Mouse (Mus musculus) splenic B cell, adult 2 months (primary cell): ENCODE data around the gene Nek6.

Experiments
- DNase-seq: peaks from one replicate; pipeline ENCODE4 v3.0.0-alpha.2; 2011; ENCODE audit warnings: low read depth, low spot score
- H3K27me3 ChIP-seq: 2 replicates; pipeline ENCODE4 v1.6.1; 2012; ENCODE audit warnings: mild to moderate bottlenecking, low read length, moderate library complexity, mixed read lengths; ENCODE audit not compliant: control insufficient read depth, poor library complexity, insufficient read depth, severe bottlenecking
- H3K36me3 ChIP-seq: 2 replicates; pipeline ENCODE4 v1.6.1; 2012; ENCODE audit warnings: mild to moderate bottlenecking, low read length, moderate library complexity, mixed read lengths; ENCODE audit not compliant: control insufficient read depth, poor library complexity, insufficient read depth, severe bottlenecking

Gene Nek6

DNA sequence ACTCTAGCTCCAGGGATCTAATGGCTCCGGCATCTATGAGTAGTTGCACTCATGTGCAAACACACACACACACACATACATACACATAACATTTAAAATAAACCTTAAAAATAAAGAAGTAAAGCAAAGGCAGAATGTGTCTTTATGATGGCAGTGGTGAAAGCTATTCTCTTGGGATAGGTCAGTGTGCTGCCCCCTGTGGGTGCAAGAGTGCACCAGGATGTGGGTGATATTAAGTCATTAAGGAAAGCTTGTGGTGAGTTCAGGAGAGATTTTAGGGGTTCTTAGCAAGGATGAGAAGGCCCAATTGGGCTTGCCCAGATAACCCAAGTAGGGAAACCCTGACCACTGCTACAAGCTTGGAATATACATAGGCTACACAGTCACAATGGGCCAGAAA lies 86.5 kb downstream of the Nek6 start:
- DNase-seq, result peak; percentile 30
- Histone ChIP-seq H3K36me3 (peaks cover 2% of the 10 kb centered on the region; the same call in 1 of the 2 replicates), H3K27me3 (no peaks in the 10 kb centered on the region)

DNA sequence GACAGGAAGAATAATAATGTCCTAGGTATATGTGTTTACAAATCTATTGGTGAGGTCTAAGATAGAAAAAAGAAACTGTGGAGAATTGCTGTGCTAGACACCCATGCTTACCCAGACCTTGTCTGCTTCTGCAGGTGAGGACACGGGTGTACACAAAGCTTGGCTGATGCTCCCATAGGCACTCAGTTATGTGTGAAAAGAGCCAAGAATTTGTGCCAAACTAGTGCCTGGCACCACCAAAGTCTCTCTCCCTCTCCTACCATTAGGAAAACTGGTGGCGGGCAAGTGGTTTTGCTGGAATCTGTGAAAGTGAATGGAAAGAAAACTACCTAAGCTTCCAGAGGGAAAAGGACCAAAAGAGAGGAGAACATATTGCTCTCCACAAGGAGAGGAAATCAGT lies 87.0 kb downstream of the Nek6 start:
- DNase-seq, result no peak
- Histone ChIP-seq H3K27me3 (no peaks in the 10 kb centered on the region), H3K36me3 (peaks cover 2% of the 10 kb centered on the region; the same call in 1 of the 2 replicates)

DNA sequence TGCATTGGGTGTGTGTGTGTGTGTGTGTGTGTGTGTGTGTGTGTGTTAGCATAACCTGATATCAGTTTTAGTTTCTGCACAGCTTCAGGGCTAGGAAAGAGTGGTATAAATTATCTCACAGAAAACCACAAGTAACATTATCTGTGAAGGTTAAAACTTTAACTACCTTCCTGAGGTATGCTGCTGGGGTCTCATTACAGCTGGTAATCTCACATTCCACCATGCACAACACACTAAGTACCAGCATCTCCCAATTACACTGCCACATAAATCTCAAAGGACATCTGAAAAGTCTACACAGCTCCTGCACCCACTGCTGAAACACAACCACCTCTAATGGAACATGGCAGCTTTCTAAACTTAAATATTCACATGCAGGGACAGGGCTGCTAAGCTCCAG lies 89.4 kb downstream of the Nek6 start:
- H3K27me3 ChIP-seq, result no peaks in the 10 kb centered on the region
- peaks cover 2% of the 10 kb centered on the region; the same call in 1 of the 2 replicates for H3K36me3 ChIP-seq
- DNase-seq, result no peak

DNA sequence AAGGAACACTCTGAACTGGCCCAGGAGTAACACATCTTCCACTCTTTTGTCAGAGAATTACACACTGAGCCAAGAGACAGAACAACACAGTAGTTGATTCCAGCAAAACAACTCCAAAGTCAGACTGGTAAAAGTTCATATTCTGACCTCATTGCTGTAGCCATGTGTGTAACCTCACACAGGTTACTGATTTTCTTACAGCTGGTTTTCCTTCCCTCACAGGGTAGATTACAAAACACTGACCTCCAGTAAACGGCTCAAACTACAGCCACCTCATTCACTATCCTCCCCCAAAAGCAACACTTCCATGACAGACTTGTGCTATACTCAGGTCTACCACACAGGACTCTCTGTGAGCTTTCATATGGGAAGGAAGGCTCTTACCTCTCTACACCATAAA lies 96.3 kb downstream of the Nek6 start:
- no peak for DNase-seq
- H3K36me3 ChIP-seq, result peaks cover 2% of the 10 kb centered on the region; the same call in 1 of the 2 replicates
- H3K27me3 ChIP-seq, result no peaks in the 10 kb centered on the region

DNA sequence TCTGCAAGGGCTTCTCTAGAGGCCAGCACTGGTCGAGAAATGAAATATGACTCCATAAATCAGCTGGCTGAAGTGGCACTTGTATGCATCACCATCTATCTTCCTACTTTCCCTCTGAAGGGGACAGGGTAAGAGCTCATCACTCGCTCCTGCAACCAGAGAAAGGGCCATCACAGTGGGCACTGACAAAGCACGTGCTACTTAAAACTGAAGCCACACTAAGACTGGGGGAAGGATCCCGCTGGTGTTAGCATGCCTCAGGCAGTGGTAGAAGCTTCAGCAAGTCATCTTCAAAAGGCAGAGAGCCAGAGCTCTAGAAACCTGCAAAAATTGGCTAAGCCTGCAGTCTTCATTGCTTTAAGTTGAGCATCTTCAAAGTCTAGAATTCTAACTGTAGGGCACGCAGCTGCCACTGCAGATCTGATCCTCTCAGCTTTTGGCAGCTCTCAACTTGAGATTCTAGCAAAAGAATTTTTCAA lies 97.4 kb downstream of the Nek6 start:
- Histone ChIP-seq H3K27me3 (no peaks in the 10 kb centered on the region), H3K36me3 (no peaks in the 10 kb centered on the region; the same call in 1 of the 2 replicates)
- no peak for DNase-seq

DNA sequence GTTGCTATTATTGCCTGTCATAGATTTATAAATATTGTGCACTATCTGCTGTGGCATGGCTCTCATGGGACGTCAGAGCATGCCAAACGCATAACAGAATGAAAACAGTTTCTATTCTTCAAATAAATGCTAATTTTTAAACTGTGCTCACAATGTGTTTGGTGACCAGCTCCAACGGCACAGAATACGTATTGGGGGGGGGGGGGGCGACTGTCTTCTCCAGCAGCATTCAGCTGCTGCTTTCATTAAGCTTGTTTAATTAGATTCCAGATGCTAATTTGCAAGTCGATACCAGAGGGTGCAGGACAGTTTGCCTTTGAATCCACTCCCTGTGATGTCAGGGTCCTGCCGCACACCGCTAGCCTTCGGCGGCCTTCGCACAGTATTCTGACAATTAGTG lies 97.9 kb downstream of the Nek6 start:
- H3K36me3 ChIP-seq, result peaks cover 1% of the 10 kb centered on the region; the same call in 1 of the 2 replicates
- no peak for DNase-seq
- no peaks in the 10 kb centered on the region for H3K27me3 ChIP-seq

DNA sequence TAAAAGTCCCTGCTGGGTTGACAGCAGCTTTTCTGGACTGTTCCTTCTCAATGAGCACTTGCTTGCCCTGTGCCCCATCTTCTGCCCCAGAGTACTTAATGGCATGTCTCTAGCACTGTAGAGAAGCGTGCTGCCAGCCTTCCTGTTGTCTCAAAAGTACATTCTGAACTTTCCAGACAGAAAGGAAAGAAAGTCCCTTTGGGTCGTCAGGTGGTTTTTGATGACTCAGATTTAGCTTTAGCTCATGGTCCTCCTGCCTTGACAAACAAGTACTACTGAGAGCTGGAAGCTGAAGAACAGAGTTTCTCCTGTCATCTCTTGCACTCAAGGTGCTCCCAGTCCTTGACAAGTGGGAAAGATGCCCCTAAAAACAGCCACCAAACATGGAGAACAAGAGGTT lies 98.7 kb downstream of the Nek6 start:
- Histone ChIP-seq H3K36me3 (peaks cover 1% of the 10 kb centered on the region; the same call in 1 of the 2 replicates), H3K27me3 (no peaks in the 10 kb centered on the region)
- DNase-seq, result no peak

DNA sequence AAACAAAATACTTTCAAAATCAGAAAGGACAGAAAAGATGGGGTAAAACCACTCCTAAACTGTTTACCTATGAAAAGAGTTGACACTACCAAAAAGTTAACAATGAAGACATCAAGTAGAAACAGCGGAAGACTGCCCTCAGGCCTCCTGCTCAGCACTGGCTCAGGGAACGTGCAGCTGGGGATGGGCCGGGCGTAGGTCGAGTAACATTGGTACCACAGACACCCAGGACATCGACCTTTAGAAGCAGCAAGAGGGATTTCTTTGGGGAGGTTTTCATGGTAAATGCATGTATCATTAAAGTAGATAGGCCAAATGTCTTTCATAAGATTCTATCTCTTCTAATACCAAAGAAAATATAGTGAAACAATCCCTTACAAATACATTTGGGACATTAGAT lies 101.2 kb downstream of the Nek6 start:
- H3K36me3 ChIP-seq, result peaks cover 3% of the 10 kb centered on the region; the same call in 1 of the 2 replicates
- DNase-seq, result no peak

DNA sequence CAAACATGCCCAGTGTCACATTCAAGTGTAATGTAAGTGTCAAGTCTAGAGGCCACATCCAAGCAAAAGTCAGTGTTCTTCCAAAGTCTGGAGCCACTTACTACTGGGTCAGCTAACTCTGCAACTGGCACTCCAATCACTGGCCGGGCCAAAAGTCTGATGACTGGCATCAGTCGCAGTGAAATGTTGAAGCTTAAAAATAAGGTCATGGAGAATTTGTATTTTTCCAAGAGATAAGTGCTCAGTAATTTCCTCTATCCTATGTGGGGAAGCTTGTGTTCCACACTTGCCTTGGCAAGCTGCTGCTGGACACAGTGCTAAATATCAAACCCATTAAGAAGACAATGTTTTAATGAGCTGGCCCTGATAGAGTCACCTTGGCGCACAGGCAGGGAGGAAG lies 102.1 kb downstream of the Nek6 start:
- no peak for DNase-seq
- peaks cover 3% of the 10 kb centered on the region; the same call in 1 of the 2 replicates for H3K36me3 ChIP-seq
- H3K27me3 ChIP-seq, result no peaks in the 10 kb centered on the region

More for the DNA sequence above, 101.2 kb downstream of the Nek6 start:
- H3K27me3 ChIP-seq, result no peaks in the 10 kb centered on the region

DNA sequence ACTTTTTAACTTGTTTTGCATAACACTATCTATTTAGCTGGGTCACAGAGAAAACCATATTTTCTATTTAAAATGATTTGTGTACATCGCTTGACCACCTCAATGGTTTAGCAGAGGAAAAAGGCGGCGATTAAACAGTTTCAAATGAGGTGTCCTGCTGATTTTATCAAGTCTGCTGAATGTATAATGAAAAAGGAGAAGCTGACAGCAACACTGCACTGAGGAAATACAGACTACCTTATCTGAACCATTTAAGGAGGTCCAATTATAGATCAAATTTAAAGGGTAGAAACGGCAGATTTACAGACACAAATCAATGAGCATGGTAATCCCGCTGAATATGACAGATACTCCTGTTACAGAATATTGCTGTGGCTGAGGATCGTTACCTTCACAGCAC lies 103.0 kb downstream of the Nek6 start:
- peaks cover 3% of the 10 kb centered on the region; the same call in 1 of the 2 replicates for H3K36me3 ChIP-seq
- DNase-seq, result no peak
- no peaks in the 10 kb centered on the region for H3K27me3 ChIP-seq

DNA sequence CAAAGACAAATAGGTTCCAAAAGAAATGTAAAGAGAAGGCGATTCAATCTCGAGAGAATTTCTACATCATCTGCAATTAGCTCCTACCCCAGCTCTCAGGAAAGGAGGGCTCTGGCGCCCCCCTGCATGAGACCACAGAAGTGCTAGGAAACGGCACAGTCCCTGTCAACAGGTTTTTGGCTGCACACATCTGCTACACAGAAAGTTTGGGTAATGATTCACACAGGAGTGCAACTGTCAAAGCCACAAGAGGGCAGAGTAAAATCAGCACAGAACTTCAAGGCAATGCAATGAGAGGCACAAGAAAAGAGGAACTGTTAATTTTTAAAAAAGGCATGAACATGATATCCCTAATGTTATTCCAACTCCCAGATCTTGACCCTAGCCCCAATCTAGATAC lies 104.6 kb downstream of the Nek6 start:
- H3K36me3 ChIP-seq, result peaks cover 3% of the 10 kb centered on the region; the same call in 1 of the 2 replicates
- DNase-seq, result peak; percentile 11
- no peaks in the 10 kb centered on the region for H3K27me3 ChIP-seq

DNA sequence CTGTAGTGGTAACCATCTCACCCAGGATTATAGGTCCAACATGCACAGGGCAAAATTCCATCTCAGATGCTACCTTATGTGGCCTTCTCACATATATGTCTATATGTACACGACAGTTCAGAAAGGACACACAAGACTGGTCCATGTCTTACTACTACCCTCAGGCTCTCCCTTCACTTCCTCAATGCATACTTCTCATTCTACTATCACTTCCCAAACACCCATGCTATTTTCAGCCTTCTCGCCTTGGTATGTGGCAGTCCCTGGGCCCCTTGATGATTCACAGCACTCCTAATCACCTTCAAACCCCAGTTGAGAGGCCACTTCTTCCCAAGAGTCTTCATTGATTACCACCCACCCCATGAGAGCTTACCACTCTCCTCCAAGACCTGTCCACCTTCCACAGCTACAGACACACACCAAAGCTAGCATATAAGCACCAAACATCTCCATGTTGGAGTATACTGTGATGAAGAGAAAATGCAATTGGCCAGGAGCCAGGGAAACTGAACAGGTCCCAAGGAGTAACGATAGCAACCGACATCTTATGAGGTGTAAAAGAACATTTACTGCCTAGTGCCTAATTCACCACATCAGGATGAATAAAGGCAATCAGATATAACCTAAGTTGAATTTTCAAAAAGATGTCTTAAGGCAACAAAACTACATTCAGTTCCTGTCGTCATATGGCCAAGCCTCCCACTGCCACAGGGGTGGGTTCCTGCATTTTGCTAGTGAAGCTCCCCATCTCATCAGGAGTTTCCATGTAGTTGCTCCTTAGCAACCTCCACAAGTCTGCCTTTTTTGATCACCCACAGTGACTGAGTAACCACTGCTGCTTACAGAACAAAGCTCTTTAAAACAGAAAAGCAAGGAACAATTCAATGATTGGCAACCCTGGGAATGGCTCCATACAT lies 105.8 kb downstream of the Nek6 start:
- Histone ChIP-seq H3K36me3 (peaks cover 4% of the 10 kb centered on the region; the same call in 1 of the 2 replicates), H3K27me3 (no peaks in the 10 kb centered on the region)
- no peak for DNase-seq

DNA sequence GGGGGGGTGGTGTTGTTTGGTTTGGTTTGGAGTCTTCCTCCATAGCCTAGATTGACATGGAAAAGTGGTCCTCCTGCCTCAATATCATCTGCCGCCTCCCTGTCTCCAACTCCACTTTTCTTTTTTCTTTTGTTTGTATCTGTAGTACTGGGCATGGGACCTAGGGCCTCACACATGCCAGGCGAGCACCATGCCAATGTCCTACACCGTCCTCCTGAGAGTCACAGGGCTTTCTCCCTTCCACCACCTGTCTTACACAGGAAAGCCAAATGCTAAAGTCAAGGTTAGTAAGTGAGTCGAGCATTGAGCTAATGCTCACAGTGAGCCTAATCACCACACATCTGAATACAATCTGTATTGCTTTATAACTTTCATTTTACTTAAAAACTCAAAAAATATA lies 108.3 kb downstream of the Nek6 start:
- Histone ChIP-seq H3K27me3 (no peaks in the 10 kb centered on the region), H3K36me3 (peaks cover 3% of the 10 kb centered on the region; the same call in 1 of the 2 replicates)
- no peak for DNase-seq

DNA sequence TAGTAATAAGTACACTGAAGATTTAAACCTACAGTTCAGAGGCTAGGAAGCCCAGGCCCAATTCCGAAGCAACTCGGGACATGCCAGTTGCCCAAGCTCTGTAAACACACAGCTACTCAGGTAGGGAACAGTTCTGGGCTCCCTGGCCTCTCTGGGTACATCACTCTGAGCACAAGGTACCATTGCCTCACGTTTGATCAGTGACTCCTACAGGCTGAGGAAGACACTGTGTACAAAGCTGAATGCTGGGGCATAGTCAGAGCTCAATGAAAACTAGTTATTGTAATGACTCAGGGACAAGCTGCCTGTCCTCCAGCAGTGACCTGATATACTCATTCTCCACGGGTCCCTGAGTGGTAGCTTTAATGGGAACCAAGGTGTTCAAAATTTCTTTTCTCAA lies 109.6 kb downstream of the Nek6 start:
- Histone ChIP-seq H3K36me3 (peaks cover 3% of the 10 kb centered on the region; the same call in 1 of the 2 replicates), H3K27me3 (no peaks in the 10 kb centered on the region)

DNA sequence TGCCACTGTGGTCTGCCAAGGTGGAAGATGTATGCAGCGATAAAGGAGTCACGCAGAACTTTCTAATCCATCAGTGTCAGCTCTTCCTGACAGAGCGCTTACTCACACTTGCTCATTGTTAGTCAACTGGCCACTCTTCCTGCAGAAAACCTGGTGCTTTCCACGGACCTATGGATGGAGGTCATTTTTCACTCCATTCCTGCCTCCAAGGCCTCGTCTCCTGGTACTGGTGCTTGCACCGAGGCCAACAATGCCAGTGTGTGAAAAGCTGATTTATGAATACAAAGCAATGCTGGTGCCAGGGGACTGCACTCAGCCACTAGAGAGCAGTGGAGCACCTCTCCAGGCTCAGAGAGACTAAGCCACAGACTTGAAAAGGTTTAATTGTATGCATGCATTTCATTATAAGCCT lies 110.2 kb downstream of the Nek6 start:
- Histone ChIP-seq H3K27me3 (no peaks in the 10 kb centered on the region), H3K36me3 (peaks cover 6% of the 10 kb centered on the region; the same call in 1 of the 2 replicates)
- no peak for DNase-seq

More for the DNA sequence above, 109.6 kb downstream of the Nek6 start:
- DNase-seq, result no peak
